Mouse (Mus musculus): ENCODE data around the gene 9330161L09Rik.

9330161L09Rik gene

GRCm38 (mm10) chr12:103388505-103389347 lies 18.9 kb downstream of the 9330161L09Rik start, which contains the start of gene Otub2:
Gene Otub2 (plus strand): TSS chr12:103388682.
- DNase-seq: peak; percentile 98

- no peak for DNase-seq
Measured at GRCm38 (mm10) chr12:103380226-103380625, 27.4 kb downstream of the 9330161L09Rik start.

- no peak for DNase-seq
Measured at GRCm38 (mm10) chr12:103376774-103377173, 30.8 kb downstream of the 9330161L09Rik start.

- no peak for DNase-seq
Measured at GRCm38 (mm10) chr12:103376124-103376523, 31.5 kb downstream of the 9330161L09Rik start.

- DNase-seq: no peak
Measured at GRCm38 (mm10) chr12:103373530-103374236, 33.9 kb downstream of the 9330161L09Rik start.

GRCm38 (mm10) chr12:103371711-103372110 lies 35.9 kb downstream of the 9330161L09Rik start:
- DNase-seq: peak; percentile 63

GRCm38 (mm10) chr12:103370861-103371260 lies 36.8 kb downstream of the 9330161L09Rik start:
- DNase-seq: no peak

GRCm38 (mm10) chr12:103368777-103369176 lies 38.8 kb downstream of the 9330161L09Rik start:
- DNase-seq: no peak

- DNase-seq: no peak
Measured at GRCm38 (mm10) chr12:103368326-103368669, 39.3 kb downstream of the 9330161L09Rik start.

- peak; percentile 64 for DNase-seq
Measured at GRCm38 (mm10) chr12:103367620-103368325, 39.8 kb downstream of the 9330161L09Rik start.

GRCm38 (mm10) chr12:103367171-103367570 lies 40.4 kb downstream of the 9330161L09Rik start:
- DNase-seq: no peak

GRCm38 (mm10) chr12:103362336-103362735 lies 45.3 kb downstream of the 9330161L09Rik start:
- no peak for DNase-seq

GRCm38 (mm10) chr12:103361539-103362307 lies 45.9 kb downstream of the 9330161L09Rik start:
- no peak for DNase-seq

GRCm38 (mm10) chr12:103360812-103361211 lies 46.8 kb downstream of the 9330161L09Rik start:
- DNase-seq: no peak

- DNase-seq: no peak
Measured at GRCm38 (mm10) chr12:103358951-103359801, 48.4 kb downstream of the 9330161L09Rik start.

GRCm38 (mm10) chr12:103358216-103358615 lies 49.4 kb downstream of the 9330161L09Rik start:
- no peak for DNase-seq

Data from kidney, adult 9 months (tissue).